Mouse (Mus musculus) lung, embryonic 16.5 days (tissue): ENCODE results near the gene Ilf3. TPM values are rescaled to one million over a fixed set of nuclear protein-coding genes. Genes with fewer than 3 reads are reported as not detected.

Source experiments
- ATAC-seq: fragments of 200-750 bp; cut with Nextera tagmentation; 2 replicates; pipeline ENCODE4 v1.8.0; 2017; ENCODE audit warnings: low read depth, mild to moderate bottlenecking, moderate library complexity
- H3K27ac ChIP-seq: fragments of 300-500 bp; sonication (generic); 2 replicates; pipeline ENCODE4 v1.5.1; 2014; ENCODE audit warnings: mild to moderate bottlenecking, control low read depth, low read length
- H3K27me3 ChIP-seq: fragments of 300-500 bp; sonication (generic); 2 replicates; pipeline ENCODE4 v1.6.1; 2014; ENCODE audit warnings: low read depth, low read length, mixed read lengths; ENCODE audit not compliant: control insufficient read depth, insufficient read depth
- H3K36me3 ChIP-seq: fragments of 300-500 bp; sonication (generic); 2 replicates; pipeline ENCODE4 v1.6.1; 2014; ENCODE audit warnings: low read length; ENCODE audit not compliant: control insufficient read depth, insufficient read depth
- H3K4me1 ChIP-seq: fragments of 300-500 bp; sonication (generic); replicated peaks from 2 replicates; pipeline ENCODE4 v1.6.1; 2014; ENCODE audit warnings: low read length, mixed read lengths; ENCODE audit not compliant: control insufficient read depth, insufficient read depth
- H3K4me2 ChIP-seq: fragments of 300-500 bp; sonication (generic); 2 replicates; pipeline ENCODE4 v1.6.1; 2014; ENCODE audit warnings: low read depth, low read length, control low read depth
- H3K4me3 ChIP-seq: fragments of 300-500 bp; sonication (generic); 2 replicates; pipeline ENCODE4 v1.5.1; 2014; ENCODE audit warnings: mild to moderate bottlenecking, low read length, control low read depth
- H3K9ac ChIP-seq: fragments of 300-500 bp; sonication (generic); 2 replicates; pipeline ENCODE4 v1.6.1; 2014; ENCODE audit warnings: low read length, control low read depth
- H3K9me3 ChIP-seq: fragments of 300-500 bp; sonication (generic); 2 replicates; pipeline ENCODE4 v1.6.1; 2016; ENCODE audit warnings: low read length; ENCODE audit not compliant: control insufficient read depth
- WGBS: fragments of 180-500 bp; shearing (Covaris S2); extraction: QIAGEN DNeasy Blood & Tissue Kit; methylation state at CpG from one replicate; pipeline ENCODE4 v1.1.7; 2014; 5-methylcytosine and 5-hydroxymethylcytosine counted together
- polyA plus RNA-seq: library from polyadenylated mRNA; unstranded; fragments of >200 nt; fragmentation: Nextera tagmentation; extraction: Ambion mirVana; gene quantifications from 2 replicates; pipeline ENCODE4 v1.2.1, GENCODE M21; 2015

Ilf3 gene
- polyA plus RNA-seq, 1 experiment from 2014 or later, result 168 TPM

DNA sequence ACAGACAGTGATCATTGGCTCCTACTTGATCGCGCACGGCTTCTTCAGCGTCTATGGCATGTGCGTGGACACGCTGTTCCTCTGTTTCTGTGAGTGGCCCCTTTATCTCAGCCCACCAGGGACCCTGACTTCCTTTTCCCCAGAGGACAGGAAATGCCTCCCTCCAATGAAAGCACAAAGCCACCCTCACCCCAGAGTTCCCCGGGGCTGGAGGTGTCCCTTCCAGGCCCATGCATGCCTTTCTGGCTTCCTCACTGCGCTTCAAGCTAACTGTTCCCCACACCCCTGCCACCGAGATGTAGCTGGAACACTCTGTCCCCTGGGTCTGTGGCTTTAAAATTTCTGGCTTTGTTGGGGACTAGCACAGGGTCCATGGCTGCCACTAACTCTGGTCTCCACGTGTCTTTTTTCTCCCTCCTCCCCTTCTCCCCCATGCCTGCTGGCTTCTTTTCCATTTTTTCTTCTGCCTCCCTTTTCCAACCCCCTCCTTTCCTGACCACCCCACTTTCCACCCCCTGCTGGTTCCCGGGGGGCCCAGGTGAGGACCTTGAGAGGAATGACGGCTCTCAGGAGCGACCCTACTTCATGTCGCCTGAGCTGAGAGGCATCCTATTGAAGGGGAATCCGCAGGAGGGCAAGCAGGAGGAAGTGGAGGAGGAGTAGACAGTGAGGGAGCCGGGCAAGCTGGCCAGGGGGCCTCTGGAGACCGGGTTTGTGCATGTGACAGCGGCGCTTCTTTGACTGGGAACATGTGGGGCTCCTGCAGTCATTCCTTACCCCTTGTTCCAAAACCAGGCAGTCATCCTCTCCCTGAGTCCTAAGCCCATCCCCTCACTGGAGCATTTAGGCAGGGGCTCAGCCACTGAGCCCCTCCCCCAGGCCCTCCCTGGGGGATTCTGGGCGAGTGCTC is 15.0 kb upstream of the Ilf3 start:
- H3K27me3 ChIP-seq, result no peaks in the 10 kb centered on the region
- no peak; the same call in 1 of the 2 replicates for ATAC-seq
- peaks cover 37% of the 10 kb centered on the region for H3K36me3 ChIP-seq
- H3K4me2 ChIP-seq, result no peak overlapping the region
- H3K4me1 ChIP-seq, result peaks cover 7% of the 10 kb centered on the region
- H3K4me3 ChIP-seq, result no peak overlapping the region
- WGBS, result 40% methylated on average over 20 of the region's 20 CpGs
- H3K9ac ChIP-seq, result peak overlapping the region; percentile 50; the same call in 1 of the 2 replicates
- no peaks in the 10 kb centered on the region for H3K9me3 ChIP-seq
- H3K27ac ChIP-seq, result peak overlapping the region; percentile 51

DNA sequence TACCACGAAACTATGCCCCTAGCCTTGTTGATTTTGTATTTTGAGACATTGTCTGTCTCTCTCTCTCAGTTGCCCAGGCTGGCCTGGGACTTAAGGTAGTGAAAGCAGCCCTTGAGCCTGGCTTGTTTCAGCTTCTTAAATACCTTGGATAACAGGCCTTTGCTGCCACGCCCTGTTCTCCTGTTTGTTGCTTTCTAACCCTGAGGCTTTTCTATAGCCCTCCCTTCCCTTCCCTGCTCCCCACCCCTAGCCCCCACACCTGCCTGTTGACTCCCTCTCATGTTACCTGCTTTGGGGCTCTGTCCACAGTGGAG is 14.3 kb upstream of the Ilf3 start:
- 61% methylated on average over 2 of the region's 2 CpGs for whole genome bisulfite sequencing
- Histone ChIP-seq H3K4me2 (no peak overlapping the region), H3K4me1 (peaks cover 7% of the 10 kb centered on the region), H3K9ac (no peak overlapping the region; the same call in 1 of the 2 replicates), H3K27ac (peak overlapping the region; percentile 51), H3K27me3 (no peaks in the 10 kb centered on the region), H3K4me3 (no peak overlapping the region), H3K9me3 (no peaks in the 10 kb centered on the region), H3K36me3 (peaks cover 37% of the 10 kb centered on the region)
- no peak for ATAC-seq

DNA sequence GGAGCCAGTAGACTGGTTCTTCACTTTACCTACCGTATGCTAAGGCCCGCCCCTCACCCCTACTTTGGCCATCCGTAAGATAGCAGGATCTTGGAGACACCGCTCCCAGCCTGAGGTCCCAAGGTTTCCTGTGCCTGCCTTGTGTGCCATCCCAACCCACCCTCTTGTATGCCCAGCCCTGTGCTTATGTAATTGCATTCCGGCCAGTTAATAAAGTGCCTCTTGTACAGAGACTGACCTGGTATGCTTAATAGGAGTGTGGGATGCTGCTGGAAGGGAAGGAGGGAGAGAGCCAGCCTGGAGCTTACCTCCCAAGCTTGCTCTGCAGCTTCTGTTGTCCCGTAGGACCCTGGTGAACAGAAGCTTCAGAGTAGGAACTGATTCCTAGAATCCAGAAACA is 12.9 kb upstream of the Ilf3 start:
- Histone ChIP-seq H3K4me3 (no peak overlapping the region), H3K27ac (0 out of 2 replicates have a peak overlapping the region, but pooled peaks have one; percentile 7), H3K4me2 (no peak overlapping the region), H3K9me3 (no peaks in the 10 kb centered on the region), H3K27me3 (no peaks in the 10 kb centered on the region), H3K4me1 (peaks cover 7% of the 10 kb centered on the region), H3K9ac (no peak overlapping the region), H3K36me3 (peaks cover 25% of the 10 kb centered on the region)
- ATAC-seq, result peak; percentile 68; the same call in 1 of the 2 replicates
- WGBS, result 56% methylated on average over 6 of the region's 6 CpGs

DNA sequence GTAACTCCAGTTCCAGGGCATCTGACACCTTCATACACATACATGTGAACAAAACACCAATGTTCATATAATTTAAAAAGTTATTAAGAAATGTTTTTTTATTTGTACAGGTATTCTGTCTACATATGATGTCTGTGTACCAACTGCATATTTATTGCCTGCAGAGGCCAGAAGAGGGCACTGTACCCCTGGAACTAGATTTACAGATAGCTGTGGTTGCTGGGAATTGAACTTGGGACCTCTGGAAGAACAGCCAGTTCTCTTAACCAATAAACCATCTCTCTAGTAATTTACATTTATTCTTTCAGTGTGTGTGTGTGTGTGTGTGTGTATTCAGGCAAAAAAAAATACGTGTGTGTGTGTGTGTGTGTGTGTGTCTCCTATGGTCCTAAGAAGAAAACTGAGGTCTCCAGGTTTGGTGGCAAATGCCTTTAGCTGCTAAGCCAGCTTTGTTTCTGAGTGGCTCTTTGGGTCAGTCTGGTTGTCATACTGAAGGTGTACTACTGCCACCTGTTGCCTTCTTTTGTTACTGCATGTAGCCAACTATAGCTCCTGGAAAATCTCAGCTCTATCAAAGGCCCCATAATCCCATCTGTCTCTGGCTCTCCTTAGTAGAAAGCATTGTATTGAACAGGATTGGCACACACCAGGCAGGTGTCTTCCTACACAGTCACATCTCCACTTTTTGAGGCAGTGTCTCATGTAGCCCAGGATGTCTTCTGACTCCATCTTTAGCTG is 10.5 kb upstream of the Ilf3 start:
- Histone ChIP-seq H3K27me3 (no peaks in the 10 kb centered on the region), H3K4me1 (peaks cover 7% of the 10 kb centered on the region), H3K27ac (no peak overlapping the region), H3K4me3 (no peak overlapping the region), H3K9ac (no peak overlapping the region), H3K4me2 (no peak overlapping the region), H3K9me3 (no peaks in the 10 kb centered on the region), H3K36me3 (peaks cover 7% of the 10 kb centered on the region)
- 0% methylated on average over 1 of the region's 1 CpGs for WGBS
- ATAC-seq, result peak; percentile 59; the same call in 1 of the 2 replicates

DNA sequence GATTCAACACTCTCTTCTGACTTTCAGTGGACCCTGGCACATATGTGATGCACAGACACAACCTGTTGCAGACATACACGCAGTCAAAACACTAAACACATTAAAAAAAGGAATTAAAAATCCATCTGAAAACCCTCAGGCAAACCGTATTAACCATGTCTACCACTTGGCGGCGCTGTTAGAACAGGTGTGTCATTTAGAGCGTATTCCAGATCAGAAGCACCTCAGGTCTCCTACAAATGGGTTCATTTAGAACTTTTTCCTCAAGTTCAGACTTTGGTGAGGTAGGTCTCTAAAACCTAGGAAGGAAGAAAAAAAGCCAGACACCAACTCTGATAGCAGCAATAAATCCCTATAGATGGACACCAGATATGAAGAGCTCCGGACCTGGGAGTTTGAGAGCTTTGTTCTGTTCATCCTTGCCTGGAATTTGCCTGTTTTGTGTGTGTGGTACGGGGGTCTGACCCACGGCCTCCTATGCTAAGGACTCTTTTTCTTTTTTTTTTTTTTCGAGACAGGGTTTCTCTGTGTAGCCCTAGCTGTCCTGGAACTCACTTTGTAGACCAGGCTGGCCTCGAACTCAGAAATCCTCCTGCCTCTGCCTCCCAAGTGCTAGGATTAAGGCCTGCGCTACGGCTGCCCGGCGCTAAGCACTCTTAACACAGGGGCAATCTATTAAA is 990 bp upstream of the Ilf3 start:
- H3K4me3 ChIP-seq, result peak overlapping the region; percentile 49
- H3K9ac ChIP-seq, result peak overlapping the region; percentile 62
- H3K4me2 ChIP-seq, result peak overlapping the region; percentile 76
- H3K4me1 ChIP-seq, result peaks cover 10% of the 10 kb centered on the region
- WGBS, result 29% methylated on average over 14 of the region's 14 CpGs
- ATAC-seq, result peak; percentile 3; the same call in 1 of the 2 replicates
- no peaks in the 10 kb centered on the region for H3K27me3 ChIP-seq
- no peaks in the 10 kb centered on the region for H3K36me3 ChIP-seq
- H3K27ac ChIP-seq, result peak overlapping the region; percentile 90
- H3K9me3 ChIP-seq, result no peaks in the 10 kb centered on the region

DNA sequence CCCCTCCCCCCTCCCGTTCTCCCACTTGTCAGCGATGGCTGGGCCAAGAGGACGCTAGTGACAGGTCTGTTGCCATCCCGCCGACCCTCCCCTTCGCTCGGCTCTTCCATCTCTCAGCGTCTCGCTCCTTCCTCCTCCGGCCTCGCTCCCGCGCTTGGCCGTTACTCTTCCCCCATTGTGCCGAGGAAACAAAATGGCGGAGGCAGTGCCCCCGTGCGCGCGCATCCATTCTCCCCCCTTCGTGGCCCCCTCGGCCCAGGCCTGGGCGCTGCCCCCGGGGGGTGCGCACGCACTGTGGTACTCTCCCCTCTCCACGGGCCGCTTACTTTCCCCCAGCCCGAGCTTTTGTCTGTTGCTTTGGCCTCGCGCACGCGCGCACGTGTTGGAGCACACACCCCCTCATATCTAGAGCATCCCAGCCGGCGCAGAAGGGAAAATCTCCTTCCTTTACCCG is 487 bp downstream of the Ilf3 start:
- peak overlapping the region; percentile 87 for H3K9ac ChIP-seq
- H3K4me1 ChIP-seq, result peaks cover 10% of the 10 kb centered on the region
- no peaks in the 10 kb centered on the region for H3K36me3 ChIP-seq
- peak overlapping the region; percentile 82 for H3K27ac ChIP-seq
- H3K4me3 ChIP-seq, result peak overlapping the region; percentile 89
- no peaks in the 10 kb centered on the region for H3K27me3 ChIP-seq
- ATAC-seq, result peak; percentile 44
- under 1% methylated on average over 34 of the region's 38 CpGs for WGBS
- peak overlapping the region; percentile 86 for H3K4me2 ChIP-seq
- no peaks in the 10 kb centered on the region for H3K9me3 ChIP-seq

DNA sequence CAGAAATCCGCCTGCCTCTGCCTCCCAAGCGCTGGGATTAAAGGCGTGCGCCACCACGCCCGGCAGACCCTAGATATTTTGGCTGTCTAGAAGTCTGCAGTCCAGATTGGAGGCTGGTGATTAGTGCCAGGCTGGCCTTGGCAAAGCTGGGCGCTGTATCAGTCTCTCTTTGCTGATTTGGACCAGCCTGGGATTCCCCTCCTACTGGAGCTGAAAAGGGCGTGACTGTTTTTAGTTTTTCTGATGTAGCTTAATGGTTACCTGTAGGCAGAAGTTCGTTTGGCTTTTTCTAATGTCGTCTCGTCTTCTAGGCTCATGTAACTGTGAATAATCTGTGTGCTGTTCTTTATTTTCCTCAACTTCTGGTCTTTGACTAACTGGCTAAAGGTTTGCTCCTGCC is 1.4 kb downstream of the Ilf3 start:
- Histone ChIP-seq H3K27ac (no peak overlapping the region), H3K4me2 (peak overlapping the region; percentile 86), H3K36me3 (no peaks in the 10 kb centered on the region), H3K27me3 (no peaks in the 10 kb centered on the region), H3K4me3 (peak overlapping the region; percentile 89), H3K4me1 (peaks cover 10% of the 10 kb centered on the region), H3K9ac (peak overlapping the region; percentile 87), H3K9me3 (no peaks in the 10 kb centered on the region)
- no peak for ATAC-seq
- 54% methylated on average over 11 of the region's 11 CpGs for WGBS

DNA sequence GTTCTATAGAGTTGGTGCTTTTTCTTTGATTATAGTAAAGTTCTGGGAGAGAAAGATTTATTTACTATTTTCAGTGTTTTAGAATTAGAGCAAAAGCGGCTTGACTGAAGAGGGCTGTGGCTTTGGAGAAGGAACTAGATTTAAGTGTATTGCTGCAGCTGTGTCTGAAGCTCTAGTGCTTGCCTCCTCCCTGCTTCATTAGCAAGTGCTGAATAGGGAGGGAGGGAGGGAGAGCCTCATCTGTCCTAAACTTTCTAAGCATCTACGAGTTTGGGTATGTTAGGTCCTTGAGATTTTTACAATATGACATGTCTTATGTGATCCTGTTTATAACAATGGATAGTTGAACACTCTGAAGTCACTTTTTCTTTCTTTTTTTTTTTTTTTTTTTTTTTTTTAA is 3.2 kb downstream of the Ilf3 start:
- peaks cover 10% of the 10 kb centered on the region for H3K4me1 ChIP-seq
- H3K9me3 ChIP-seq, result no peaks in the 10 kb centered on the region
- H3K36me3 ChIP-seq, result peaks cover 3% of the 10 kb centered on the region; the same call in 1 of the 2 replicates
- no peaks in the 10 kb centered on the region for H3K27me3 ChIP-seq
- H3K4me3 ChIP-seq, result no peak overlapping the region
- H3K4me2 ChIP-seq, result no peak overlapping the region
- WGBS, result 75% methylated on average over 2 of the region's 2 CpGs
- H3K9ac ChIP-seq, result no peak overlapping the region
- ATAC-seq, result no peak
- no peak overlapping the region for H3K27ac ChIP-seq

DNA sequence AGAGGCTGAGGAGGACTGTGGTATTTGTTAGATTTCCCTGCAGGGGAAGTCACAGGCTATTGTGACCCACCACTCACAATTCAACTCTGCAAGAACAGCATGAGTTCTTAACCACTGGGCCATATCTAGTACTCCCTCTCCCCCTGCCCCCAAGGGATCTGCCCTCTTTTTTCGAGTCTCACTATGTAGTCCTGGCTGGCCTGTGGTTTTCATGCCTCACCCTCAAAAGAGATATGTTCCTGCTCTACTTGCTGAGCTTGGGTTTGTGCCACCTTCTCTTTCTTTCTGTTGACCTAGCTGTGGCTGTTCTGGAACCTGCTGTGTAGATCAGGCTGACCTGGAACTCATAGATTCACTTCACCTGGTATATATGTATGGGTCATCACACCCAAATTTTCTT is 4.8 kb downstream of the Ilf3 start:
- H3K9me3 ChIP-seq, result no peaks in the 10 kb centered on the region
- peaks cover 10% of the 10 kb centered on the region for H3K4me1 ChIP-seq
- no peak for ATAC-seq
- H3K9ac ChIP-seq, result no peak overlapping the region
- H3K27ac ChIP-seq, result no peak overlapping the region
- 78% methylated on average over 1 of the region's 1 CpGs for WGBS
- H3K4me3 ChIP-seq, result no peak overlapping the region
- H3K27me3 ChIP-seq, result no peaks in the 10 kb centered on the region
- H3K4me2 ChIP-seq, result no peak overlapping the region
- peaks cover 3% of the 10 kb centered on the region; the same call in 1 of the 2 replicates for H3K36me3 ChIP-seq
